31 mouse cellular contexts compared by ENCODE assay signal in the genomic region with DNA sequence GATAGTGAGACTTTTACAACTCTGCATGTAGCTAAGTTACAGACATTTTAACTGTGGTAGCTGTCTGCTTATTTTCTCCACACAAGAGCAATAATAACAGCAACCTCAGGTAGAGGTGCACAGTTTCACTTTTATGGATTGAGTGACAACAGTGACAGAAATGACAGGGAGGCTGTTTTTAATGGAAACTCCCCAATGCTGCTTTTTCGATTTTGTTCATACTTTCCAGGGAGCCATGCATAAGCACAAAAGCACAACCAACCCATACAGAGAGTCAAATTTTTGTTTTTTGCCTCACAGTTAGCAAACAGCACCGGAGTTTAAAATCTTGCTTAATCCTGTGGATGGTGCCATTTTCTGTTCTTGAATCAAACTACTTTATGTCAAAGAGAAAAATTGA.
"Had no signal": no experiment of that assay in that cellular context is flagged by ENCODE, and none has a peak within 500 bp of the region (broad histone marks: within the 10 kb centered on the region; RNA-seq: fewer than 3 reads in every experiment).

No protein-coding gene starts in this region.

- H3K4me3 ChIP-seq: heart, embryonic 12.5 days; heart, embryonic 13.5 days; heart, embryonic 15.5 days; hindbrain, embryonic 10.5 days; hindbrain, embryonic 12.5 days; hindbrain, embryonic 13.5 days; hindbrain, embryonic 15.5 days; intestine, embryonic 15.5 days; kidney, embryonic 15.5 days; layer of hippocampus, adult 2 months; left cerebral cortex, adult 2 months had no signal

- H3K27me3 ChIP-seq: heart, embryonic 12.5 days; heart, embryonic 13.5 days; heart, embryonic 15.5 days; hindbrain, embryonic 12.5 days; hindbrain, embryonic 13.5 days; hindbrain, embryonic 15.5 days; intestine, embryonic 15.5 days; kidney, embryonic 15.5 days had no signal

- H3K9ac ChIP-seq: heart, embryonic 12.5 days; heart, embryonic 13.5 days; heart, embryonic 15.5 days; hindbrain, embryonic 12.5 days; hindbrain, embryonic 13.5 days; hindbrain, embryonic 14.5 days; hindbrain, embryonic 15.5 days; intestine, embryonic 15.5 days; kidney, embryonic 15.5 days had no signal

- H3K27ac ChIP-seq: heart, embryonic 13.5 days; heart, embryonic 15.5 days; hindbrain, embryonic 10.5 days; hindbrain, embryonic 12.5 days; hindbrain, embryonic 13.5 days; hindbrain, embryonic 14.5 days; hindbrain, embryonic 15.5 days; hindbrain, postnatal 0 days; intestine, embryonic 15.5 days; kidney, embryonic 15.5 days; kidney, postnatal 0 days; layer of hippocampus, adult 2 months; left cerebral cortex, adult 2 months had no signal

- H3K4me1 ChIP-seq: heart, embryonic 12.5 days; heart, embryonic 13.5 days; heart, embryonic 15.5 days; hindbrain, embryonic 10.5 days; hindbrain, embryonic 12.5 days; hindbrain, embryonic 13.5 days; hindbrain, embryonic 15.5 days; intestine, embryonic 15.5 days; kidney, embryonic 15.5 days had no signal

- H3K4me2 ChIP-seq: heart, embryonic 11.5 days; heart, embryonic 12.5 days; heart, embryonic 13.5 days; heart, embryonic 15.5 days; hindbrain, embryonic 12.5 days; hindbrain, embryonic 13.5 days; hindbrain, embryonic 14.5 days; hindbrain, embryonic 15.5 days; intestine, embryonic 15.5 days; kidney, embryonic 15.5 days had no signal

- DNase-seq: heart, postnatal 10 days; heart, postnatal 14 days; heart, postnatal 36 days; heart, postnatal 4 days; kidney, adult 11 months; kidney, adult 18-20 months; kidney, adult 2 months; kidney, adult 8-10 months; kidney, adult 9 months; kidney, postnatal 10 days; kidney, postnatal 14 days; kidney, postnatal 25 days; kidney, postnatal 36 days; kidney, postnatal 4 days; layer of hippocampus, adult 9-11 months; layer of hippocampus, postnatal 36 days had no signal

- H3K36me3 ChIP-seq: heart, embryonic 12.5 days; heart, embryonic 13.5 days; heart, embryonic 15.5 days; hindbrain, embryonic 10.5 days; hindbrain, embryonic 12.5 days; hindbrain, embryonic 13.5 days; hindbrain, embryonic 15.5 days; intestine, embryonic 15.5 days; kidney, embryonic 15.5 days had no signal

- H3K9me3 ChIP-seq: heart, embryonic 12.5 days; heart, embryonic 13.5 days; heart, embryonic 15.5 days; hindbrain, embryonic 10.5 days; hindbrain, embryonic 12.5 days; hindbrain, embryonic 13.5 days; hindbrain, embryonic 15.5 days; intestine, embryonic 15.5 days; kidney, embryonic 15.5 days had no signal
